Mouse (Mus musculus): ENCODE measurements around the gene Kbtbd6.
A peak's percentile ranks its signal among the peaks of the same experiment; 100 is the strongest.
"Not testable (repeated sequence)": the region's sequence is repeated elsewhere in the genome, so short reads cannot be mapped to it uniquely, and the experiment has no call there.

The Kbtbd6 gene

GRCm38 (mm10) chr14:79451681-79452590 lies at the start of gene Kbtbd6:
Gene Kbtbd6 (plus strand): TSS chr14:79451835.
- ATAC-seq (ENCODE audit: low TSS enrichment): peak; percentile 99

DNA sequence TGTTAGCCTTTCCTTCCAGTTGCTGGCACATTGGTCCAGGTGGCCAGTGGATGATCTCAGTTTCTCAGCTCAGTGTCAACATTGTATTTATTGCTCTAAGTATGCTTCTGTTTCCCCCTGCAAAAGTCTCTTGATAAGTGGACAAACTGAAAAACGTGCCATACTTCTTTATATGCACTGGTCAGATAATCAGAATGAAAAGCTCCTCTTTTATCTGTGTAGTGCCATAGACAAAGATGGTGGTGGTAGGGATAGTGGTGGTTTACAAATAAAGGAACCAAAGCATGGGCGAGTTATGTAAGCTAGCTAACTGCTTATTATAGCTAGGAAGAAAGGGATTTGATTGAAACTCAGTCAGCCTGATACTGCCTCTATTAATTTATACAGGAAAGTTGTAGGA lies 44.0 kb upstream of the Kbtbd6 start:
- no peak for ATAC-seq (ENCODE audit: low TSS enrichment)

GRCm38 (mm10) chr14:79409278-79409830 lies 42.3 kb upstream of the Kbtbd6 start:
- no peak for ATAC-seq (ENCODE audit: low TSS enrichment)

DNA sequence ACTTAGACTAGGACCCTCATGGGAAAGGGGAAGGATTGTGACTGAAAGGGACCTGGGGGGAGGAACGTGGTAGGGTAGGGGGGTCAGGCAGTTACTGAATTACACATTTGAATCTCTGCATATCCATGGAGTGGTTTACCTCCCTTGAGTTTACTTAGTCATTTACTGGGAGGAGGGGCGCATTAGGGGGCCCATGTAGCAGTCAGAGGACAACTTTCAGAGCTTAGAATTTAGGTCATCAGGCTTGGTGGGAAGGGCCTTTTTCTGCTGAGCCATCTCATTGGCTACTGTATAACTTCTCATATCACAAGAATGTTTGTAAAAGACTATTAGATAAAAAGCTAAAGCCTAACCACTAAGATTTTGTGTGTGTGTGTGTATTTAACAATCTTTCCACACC lies 41.0 kb upstream of the Kbtbd6 start:
- no peak for ATAC-seq (ENCODE audit: low TSS enrichment)

GRCm38 (mm10) chr14:79413121-79413520 lies 38.5 kb upstream of the Kbtbd6 start:
- no peak for ATAC-seq (ENCODE audit: low TSS enrichment)

- ATAC-seq (ENCODE audit: low TSS enrichment): no peak
Measured at GRCm38 (mm10) chr14:79420083-79420685, 31.5 kb upstream of the Kbtbd6 start.

DNA sequence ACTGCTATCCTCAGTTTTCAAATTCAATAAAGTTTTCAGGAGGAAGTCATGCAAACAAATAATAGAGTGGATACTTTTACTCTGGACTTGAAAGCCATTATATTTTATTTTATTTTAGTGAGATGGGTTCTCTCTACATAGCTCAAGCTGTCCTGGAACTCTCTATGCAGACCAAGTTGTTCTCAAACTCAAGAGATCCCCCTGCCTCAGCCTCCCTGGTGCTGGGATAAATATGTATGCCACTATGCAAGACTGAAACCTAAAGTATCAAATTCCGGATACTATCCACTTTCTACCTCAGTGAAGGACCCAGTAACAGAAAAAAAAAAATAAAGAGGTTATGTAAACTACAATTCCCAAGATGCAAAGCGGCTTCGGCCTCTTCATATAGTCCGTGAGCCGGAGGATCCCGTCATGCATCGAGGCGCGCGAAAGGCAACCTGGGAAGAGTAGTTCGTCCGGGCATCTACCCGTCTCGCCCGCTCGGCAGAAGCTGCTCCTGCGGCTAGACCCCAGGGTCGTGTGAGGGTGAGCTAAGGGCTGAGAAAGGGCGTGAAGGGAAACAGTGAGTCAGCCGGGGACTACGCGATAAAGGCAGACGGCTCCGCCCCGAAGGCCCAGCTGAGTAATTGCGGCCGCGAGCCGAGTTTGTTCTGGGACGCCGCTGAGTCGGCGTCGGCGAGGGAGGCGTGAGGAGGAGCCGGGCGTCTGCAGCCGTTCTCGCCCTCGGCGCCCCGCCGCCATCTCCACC lies 25.5 kb upstream of the Kbtbd6 start, which contains the start of gene Kbtbd7:
Gene Kbtbd7, plus strand, starts transcription at position 533 of the 751 bp plus-strand sequence.
- ATAC-seq (ENCODE audit: low TSS enrichment): peak; percentile 99

DNA sequence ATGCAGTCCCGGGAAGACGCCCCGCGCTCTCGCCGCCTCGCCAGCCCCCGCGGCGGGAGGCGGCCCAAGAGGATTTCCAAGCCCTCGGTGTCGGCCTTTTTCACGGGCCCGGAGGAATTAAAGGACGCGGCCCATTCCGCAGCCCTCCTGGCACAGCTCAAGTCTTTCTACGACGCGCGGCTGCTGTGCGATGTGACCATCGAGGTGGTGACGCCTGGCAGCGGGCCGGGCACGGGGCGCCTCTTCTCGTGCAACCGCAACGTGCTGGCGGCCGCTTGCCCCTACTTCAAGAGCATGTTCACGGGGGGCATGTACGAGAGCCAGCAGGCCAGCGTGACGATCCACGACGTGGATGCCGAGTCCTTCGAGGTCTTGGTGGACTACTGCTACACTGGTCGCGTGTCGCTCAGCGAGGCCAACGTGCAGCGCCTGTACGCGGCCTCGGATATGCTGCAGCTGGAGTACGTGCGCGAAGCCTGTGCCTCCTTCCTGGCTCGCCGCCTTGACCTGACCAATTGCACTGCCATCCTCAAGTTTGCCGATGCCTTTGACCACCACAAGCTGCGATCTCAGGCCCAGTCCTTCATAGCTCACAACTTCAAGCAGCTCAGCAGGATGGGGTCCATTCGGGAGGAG lies 24.8 kb upstream of the Kbtbd6 start:
- peak; percentile 3; the same call in 1 of the 2 replicates for ATAC-seq (ENCODE audit: low TSS enrichment)

DNA sequence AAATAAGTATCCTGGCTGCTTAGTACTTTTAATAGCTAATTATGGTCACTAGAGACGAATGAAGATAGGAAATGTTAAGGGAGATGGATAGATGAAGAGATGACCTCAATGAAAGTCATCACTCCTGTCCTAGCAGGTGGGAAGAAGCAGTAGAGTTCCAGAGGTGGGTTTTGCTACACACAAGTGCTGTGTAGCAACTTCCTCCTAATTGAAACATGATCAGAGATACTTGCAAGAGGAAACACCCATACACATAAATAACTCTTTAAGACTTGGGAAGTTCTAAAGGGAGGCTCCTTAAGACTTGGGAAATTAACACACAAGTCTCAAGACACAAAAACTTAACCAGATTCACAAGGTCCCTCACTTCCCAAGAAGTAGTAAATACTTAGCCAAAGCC lies 17.6 kb upstream of the Kbtbd6 start:
- ATAC-seq (ENCODE audit: low TSS enrichment): no peak

- ATAC-seq (ENCODE audit: low TSS enrichment): no peak
Measured at GRCm38 (mm10) chr14:79440655-79441054, 11.0 kb upstream of the Kbtbd6 start.

GRCm38 (mm10) chr14:79441441-79441840 lies 10.2 kb upstream of the Kbtbd6 start:
- no peak for ATAC-seq (ENCODE audit: low TSS enrichment)

GRCm38 (mm10) chr14:79444601-79445000 lies 7.0 kb upstream of the Kbtbd6 start:
- no peak for ATAC-seq (ENCODE audit: low TSS enrichment)

DNA sequence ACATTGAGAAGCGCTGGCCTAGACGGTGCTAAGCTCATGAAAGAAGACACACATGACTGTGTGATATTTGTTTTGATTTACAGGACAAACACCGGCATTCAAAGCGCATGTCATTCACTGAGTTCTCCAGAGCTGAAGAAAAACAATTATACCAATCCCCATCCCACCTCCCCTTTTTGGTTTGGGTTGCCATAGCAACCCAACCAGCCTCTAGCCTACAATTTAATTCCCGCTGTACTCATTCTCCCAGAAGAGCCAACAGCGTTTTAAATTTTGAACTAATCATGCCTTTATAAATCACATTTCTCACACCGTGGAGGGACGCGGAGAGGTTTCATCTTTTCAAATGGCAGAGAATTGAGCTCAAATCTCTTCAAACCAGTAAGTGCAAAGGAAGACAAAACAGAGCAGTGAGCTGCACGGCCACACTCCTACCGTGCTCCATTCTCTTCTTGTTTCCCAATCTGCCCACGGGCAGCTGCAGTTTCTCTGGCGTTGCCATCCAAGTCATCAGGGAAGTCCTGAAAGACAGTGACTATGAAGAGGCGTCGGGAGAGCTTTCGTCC lies 6.5 kb upstream of the Kbtbd6 start:
- peak; percentile 81 for ATAC-seq (ENCODE audit: low TSS enrichment)

DNA sequence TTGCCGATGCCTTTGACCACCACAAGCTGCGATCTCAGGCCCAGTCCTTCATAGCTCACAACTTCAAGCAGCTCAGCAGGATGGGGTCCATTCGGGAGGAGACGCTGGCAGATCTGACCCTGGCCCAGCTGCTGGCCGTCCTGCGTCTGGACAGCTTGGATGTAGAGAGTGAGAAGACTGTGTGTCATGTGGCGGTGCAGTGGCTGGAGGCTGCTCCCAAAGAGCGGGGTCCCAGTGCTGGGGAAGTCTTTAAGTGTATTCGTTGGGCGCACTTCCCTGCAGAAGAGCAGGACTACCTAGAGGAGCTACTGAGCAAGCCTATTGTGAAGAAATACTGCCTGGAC lies 928 bp downstream of the Kbtbd6 start:
- ATAC-seq (ENCODE audit: low TSS enrichment): not testable (repeated sequence)

DNA sequence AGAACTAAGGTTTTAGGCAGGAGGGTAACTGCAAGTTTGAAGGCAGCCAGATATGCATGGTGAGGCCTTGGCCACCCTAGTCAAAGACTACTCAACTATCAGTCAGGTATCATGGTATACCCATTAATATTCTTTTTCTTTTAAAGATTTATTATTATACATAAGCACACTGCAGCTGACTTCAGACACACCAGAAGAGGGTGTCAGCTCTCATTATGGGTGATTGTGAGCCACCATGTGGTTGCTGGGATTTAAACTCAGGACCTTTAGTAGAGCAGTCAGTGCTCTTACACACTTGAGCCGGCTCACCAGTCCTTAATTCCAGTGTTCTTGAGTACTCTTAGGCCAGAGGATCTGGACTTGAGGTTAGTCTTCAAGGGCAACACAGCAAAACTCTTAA lies 8.8 kb downstream of the Kbtbd6 start:
- ATAC-seq (ENCODE audit: low TSS enrichment): no peak

GRCm38 (mm10) chr14:79460988-79461387 lies 9.4 kb downstream of the Kbtbd6 start:
- ATAC-seq (ENCODE audit: low TSS enrichment): no peak

DNA sequence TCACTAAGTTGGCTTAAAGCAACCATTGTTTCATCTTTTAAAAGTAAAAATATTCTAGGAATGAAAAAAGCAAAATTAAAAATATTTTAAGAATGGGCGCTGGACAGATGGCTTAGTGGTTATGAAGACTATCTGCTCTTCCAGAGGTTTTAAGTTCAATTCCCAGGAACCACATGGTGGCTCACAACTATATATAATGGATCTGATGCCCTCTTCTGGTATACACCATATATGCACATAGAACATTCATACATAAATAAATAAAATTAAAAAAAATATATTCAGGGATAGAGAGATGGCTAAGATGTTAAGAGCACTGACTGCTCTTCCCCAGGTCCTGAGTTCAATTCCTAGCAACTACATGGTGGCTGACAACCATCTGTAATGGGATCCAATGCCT lies 14.0 kb downstream of the Kbtbd6 start:
- no peak for ATAC-seq (ENCODE audit: low TSS enrichment)

DNA sequence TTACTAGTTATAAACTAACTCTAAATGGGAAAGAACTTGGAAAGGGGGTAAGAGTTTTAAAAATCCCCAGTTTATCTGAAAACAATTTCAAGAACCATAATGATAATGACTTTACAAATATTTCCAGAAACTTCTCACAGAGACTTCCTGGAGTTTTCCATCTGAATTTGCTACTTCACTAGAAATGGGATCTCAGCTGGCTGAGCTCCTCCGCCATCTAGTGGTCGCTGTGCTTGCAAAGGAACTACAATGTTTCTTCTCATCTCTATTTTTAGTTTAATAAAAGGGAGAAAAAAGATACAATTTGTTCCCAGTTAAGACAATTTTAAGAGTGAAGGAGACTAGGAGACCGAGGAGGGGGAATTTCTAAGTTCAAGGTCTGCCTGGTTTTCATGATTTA lies 16.0 kb downstream of the Kbtbd6 start:
- peak; percentile 85 for ATAC-seq (ENCODE audit: low TSS enrichment)

DNA sequence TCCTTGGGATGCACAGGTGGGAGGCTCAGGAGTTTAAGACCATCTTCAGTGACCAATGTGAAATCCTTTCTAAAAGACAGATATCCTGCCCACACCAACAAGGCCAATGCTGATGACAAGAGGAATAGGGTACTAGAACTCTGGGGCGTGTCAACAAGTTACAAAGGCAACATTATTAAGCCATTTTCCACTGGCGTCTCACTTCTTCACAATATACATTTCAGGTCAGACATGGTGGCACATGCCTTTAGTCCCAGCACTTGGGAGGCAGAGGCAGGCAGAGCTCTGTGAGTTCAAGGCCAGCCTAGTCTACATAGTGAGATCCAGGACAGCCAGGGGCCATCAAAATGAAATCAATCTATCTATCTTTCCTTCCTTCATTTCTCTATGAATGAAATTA lies 21.7 kb downstream of the Kbtbd6 start:
- ATAC-seq (ENCODE audit: low TSS enrichment): no peak

- ATAC-seq (ENCODE audit: low TSS enrichment): peak; percentile 55
Measured at GRCm38 (mm10) chr14:79480624-79481338, 29.1 kb downstream of the Kbtbd6 start, which contains the start of gene Elf1. Gene Elf1 (plus strand): TSS chr14:79481194.
